Mouse (Mus musculus): ENCODE data around the gene Arl4c.

The Arl4c gene

GRCm38 (mm10) chr1:88701870-88702661, at the start of gene Arl4c:
Gene Arl4c, minus strand, starts transcription at chr1:88702221.
- peak; percentile 53 to 80 for DNase-seq (ENCODE audit: low spot score in 2 of 2)

GRCm38 (mm10) chr1:88751332-88751731, 49.3 kb upstream of the Arl4c start:
- no peak for DNase-seq (ENCODE audit: low spot score in 2 of 2)

GRCm38 (mm10) chr1:88750576-88750975, 48.6 kb upstream of the Arl4c start:
- DNase-seq (ENCODE audit: low spot score in 2 of 2): no peak

- no peak for DNase-seq (ENCODE audit: low spot score in 2 of 2)
Measured at GRCm38 (mm10) chr1:88750126-88750525, 48.1 kb upstream of the Arl4c start.

- DNase-seq (ENCODE audit: low spot score in 2 of 2): no peak
Measured at GRCm38 (mm10) chr1:88749106-88749505, 47.1 kb upstream of the Arl4c start.

- DNase-seq (ENCODE audit: low spot score in 2 of 2): peak; percentile 39 to 89
Measured at GRCm38 (mm10) chr1:88745256-88745655, 43.2 kb upstream of the Arl4c start.

- no peak for DNase-seq (ENCODE audit: low spot score in 2 of 2)
Measured at GRCm38 (mm10) chr1:88744261-88744660, 42.2 kb upstream of the Arl4c start.

GRCm38 (mm10) chr1:88742372-88742771, 40.4 kb upstream of the Arl4c start:
- DNase-seq (ENCODE audit: low spot score in 2 of 2): peak in 1 of 2 experiments; percentile 65

- DNase-seq (ENCODE audit: low spot score in 2 of 2): no peak
Measured at GRCm38 (mm10) chr1:88739546-88739945, 37.5 kb upstream of the Arl4c start.

GRCm38 (mm10) chr1:88738931-88739330, 36.9 kb upstream of the Arl4c start:
- peak in 1 of 2 experiments; percentile 29 for DNase-seq (ENCODE audit: low spot score in 2 of 2)

- no peak for DNase-seq (ENCODE audit: low spot score in 2 of 2)
Measured at GRCm38 (mm10) chr1:88729496-88729895, 27.5 kb upstream of the Arl4c start.

GRCm38 (mm10) chr1:88727369-88727768, 25.3 kb upstream of the Arl4c start:
- DNase-seq (ENCODE audit: low spot score in 2 of 2): no peak

GRCm38 (mm10) chr1:88725716-88726115, 23.7 kb upstream of the Arl4c start:
- no peak for DNase-seq (ENCODE audit: low spot score in 2 of 2)

- DNase-seq (ENCODE audit: low spot score in 2 of 2): no peak
Measured at GRCm38 (mm10) chr1:88720626-88721229, 18.7 kb upstream of the Arl4c start.

GRCm38 (mm10) chr1:88718563-88718962, 16.5 kb upstream of the Arl4c start:
- DNase-seq (ENCODE audit: low spot score in 2 of 2): peak; percentile 62 to 68

GRCm38 (mm10) chr1:88717736-88718135, 15.7 kb upstream of the Arl4c start:
- no peak for DNase-seq (ENCODE audit: low spot score in 2 of 2)

- DNase-seq (ENCODE audit: low spot score in 2 of 2): no peak
Measured at GRCm38 (mm10) chr1:88712011-88712410, 10.0 kb upstream of the Arl4c start.

- DNase-seq (ENCODE audit: low spot score in 2 of 2): no peak
Measured at GRCm38 (mm10) chr1:88708646-88709305, 6.8 kb upstream of the Arl4c start.

GRCm38 (mm10) chr1:88708191-88708590, 6.2 kb upstream of the Arl4c start:
- DNase-seq (ENCODE audit: low spot score in 2 of 2): no peak

- DNase-seq (ENCODE audit: low spot score in 2 of 2): no peak
Measured at GRCm38 (mm10) chr1:88707536-88707935, 5.5 kb upstream of the Arl4c start.

GRCm38 (mm10) chr1:88705799-88706198, 3.8 kb upstream of the Arl4c start:
- DNase-seq (ENCODE audit: low spot score in 2 of 2): peak; percentile 73 to 94

- no peak for DNase-seq (ENCODE audit: low spot score in 2 of 2)
Measured at GRCm38 (mm10) chr1:88705050-88705449, 3.0 kb upstream of the Arl4c start.

Measured in left cerebral cortex, adult 9 months (tissue).